Mouse (Mus musculus) heart, embryonic 10.5 days (tissue): ENCODE measurements around the gene Gpatch3. TPM values are rescaled to one million over a fixed set of nuclear protein-coding genes. Genes with fewer than 3 reads are reported as not detected.

ENCODE experiments used
- DNase-seq: peaks from one replicate; pipeline ENCODE4 v3.0.0-alpha.2; 2017; ENCODE audit warnings: low spot score
- H3K27ac ChIP-seq: fragments of 300-500 bp; sonication (generic); 2 replicates; pipeline ENCODE4 v1.5.1; 2016; ENCODE audit warnings: mild to moderate bottlenecking
- H3K27me3 ChIP-seq: fragments of 300-500 bp; sonication (generic); 2 replicates; pipeline ENCODE4 v1.6.1; 2016; ENCODE audit warnings: mild to moderate bottlenecking; ENCODE audit not compliant: poor library complexity, insufficient read depth, severe bottlenecking
- H3K36me3 ChIP-seq: fragments of 300-500 bp; sonication (generic); 2 replicates; pipeline ENCODE4 v1.6.1; 2016; ENCODE audit warnings: mild to moderate bottlenecking, moderate library complexity
- H3K4me1 ChIP-seq: fragments of 300-500 bp; sonication (generic); 2 replicates; pipeline ENCODE4 v1.6.1; 2016; ENCODE audit warnings: mild to moderate bottlenecking
- H3K4me3 ChIP-seq: fragments of 300-500 bp; sonication (generic); 2 replicates; pipeline ENCODE4 v1.5.1; 2016; ENCODE audit warnings: mild to moderate bottlenecking, moderate library complexity
- H3K9me3 ChIP-seq: fragments of 300-500 bp; sonication (generic); 2 replicates; pipeline ENCODE4 v1.6.1; 2016; ENCODE audit warnings: mild to moderate bottlenecking, moderate library complexity
- WGBS: fragments of 180-500 bp; shearing (Covaris S2); methylation state at CpG from one replicate; pipeline ENCODE4 v1.1.7; 2016; 5-methylcytosine and 5-hydroxymethylcytosine counted together
- microRNA-seq: library from miRNA; unstranded; fragments of <30 nt; microRNA quantifications from one replicate; pipeline ENCODE4, GENCODE M21; 2017
- polyA plus RNA-seq: library from polyadenylated mRNA; unstranded; fragments of >200 nt; fragmentation: Nextera tagmentation; extraction: Ambion mirVana; gene quantifications from 2 replicates; pipeline ENCODE4 v1.2.1, GENCODE M21; 2016

Gpatch3 gene
- polyA plus RNA-seq, 1 experiment from 2014 or later, result 9.6 TPM

DNA sequence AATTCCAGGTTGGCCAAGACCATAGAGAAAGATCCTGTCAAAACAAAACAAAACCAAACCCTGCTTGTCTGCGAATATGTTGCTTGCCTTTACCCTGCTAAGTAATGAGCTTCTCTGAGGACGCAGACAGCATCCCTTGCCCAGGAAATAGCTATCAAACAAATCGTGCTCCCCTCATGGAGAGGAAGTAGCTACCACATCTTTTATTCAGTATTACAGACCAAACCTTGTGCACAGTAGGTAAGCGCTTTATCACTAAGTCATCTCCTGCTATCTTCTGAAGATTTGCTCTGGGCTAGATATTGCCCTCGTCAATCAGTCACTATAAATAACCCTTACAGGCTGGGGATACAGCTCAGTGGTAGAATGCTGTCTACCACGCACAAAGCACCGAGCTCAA lies 54.6 kb downstream of the Gpatch3 start:
- H3K4me3 ChIP-seq, result no peak overlapping the region
- WGBS, result 64% methylated on average over 7 of the region's 7 CpGs
- H3K36me3 ChIP-seq, result peaks cover 30% of the 10 kb centered on the region
- no peak for DNase-seq
- H3K27me3 ChIP-seq, result no peaks in the 10 kb centered on the region
- H3K9me3 ChIP-seq, result no peaks in the 10 kb centered on the region
- peaks cover 42% of the 10 kb centered on the region for H3K4me1 ChIP-seq
- no peak overlapping the region for H3K27ac ChIP-seq

DNA sequence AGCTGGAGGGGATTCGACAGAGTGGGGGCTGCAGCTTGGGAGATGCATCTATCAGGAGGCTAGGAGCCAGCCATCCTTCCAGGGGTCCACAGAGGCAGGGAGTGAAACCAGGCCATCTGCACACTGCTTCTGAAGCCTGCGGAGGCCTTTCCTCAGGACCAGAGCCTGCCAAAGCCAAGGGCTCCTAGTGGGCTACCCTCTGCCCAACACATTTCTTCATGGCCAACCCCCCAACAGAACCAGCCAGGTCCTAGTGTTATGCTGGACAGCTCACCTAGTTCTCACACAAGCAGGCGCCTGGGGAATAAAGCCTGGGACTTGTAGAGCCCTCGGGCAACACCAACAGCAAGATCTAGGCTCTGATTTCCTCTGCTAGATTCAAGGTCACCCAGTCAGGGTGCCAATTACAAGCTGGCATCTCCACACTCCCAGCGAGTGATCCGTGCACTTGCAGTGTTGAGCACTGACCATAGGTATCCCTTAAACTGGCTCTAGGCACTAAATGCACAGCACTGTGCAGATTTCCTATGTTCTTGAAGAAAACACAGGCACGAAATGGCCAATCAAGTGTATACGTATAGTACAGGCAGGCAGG lies 55.9 kb downstream of the Gpatch3 start:
- Histone ChIP-seq H3K36me3 (peaks cover 21% of the 10 kb centered on the region), H3K27me3 (no peaks in the 10 kb centered on the region), H3K4me1 (peaks cover 39% of the 10 kb centered on the region), H3K27ac (peak overlapping the region; percentile 10; the same call in 1 of the 2 replicates), H3K4me3 (no peak overlapping the region), H3K9me3 (no peaks in the 10 kb centered on the region)
- 87% methylated on average over 8 of the region's 8 CpGs for WGBS
- no peak for DNase-seq

DNA sequence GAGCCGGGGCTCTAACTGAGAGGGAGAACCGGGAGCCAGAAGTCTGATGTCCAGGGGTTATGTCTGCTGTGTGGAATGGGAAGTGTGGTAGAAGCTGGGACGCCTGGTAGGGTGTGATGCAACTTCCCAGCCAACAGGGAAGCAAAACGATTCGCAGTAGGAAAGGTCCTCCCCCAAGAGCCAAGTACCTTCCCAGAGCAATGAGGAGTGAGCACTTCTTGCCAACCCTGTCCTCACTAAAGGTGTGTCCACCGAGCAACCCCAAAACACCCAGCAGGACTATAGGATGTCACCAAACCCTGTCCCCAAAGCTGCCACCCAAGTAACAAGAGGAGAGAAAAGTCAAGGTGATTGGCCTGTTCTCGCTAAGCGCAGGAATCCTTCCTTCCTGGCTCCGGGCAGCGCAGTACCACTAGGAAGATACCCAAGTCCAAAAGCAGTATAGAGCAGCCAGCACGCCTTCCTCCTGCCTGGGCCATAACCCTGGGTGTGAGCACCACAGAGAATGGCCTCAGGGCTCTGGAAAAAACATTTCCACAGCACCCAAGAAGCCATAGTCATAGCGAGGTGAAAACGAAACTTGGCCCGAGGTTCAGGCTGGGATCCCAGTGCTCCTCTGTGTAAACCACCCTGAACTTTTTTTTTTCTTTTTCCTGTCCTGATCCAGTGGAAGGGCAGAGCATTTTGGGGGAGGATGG lies 56.7 kb downstream of the Gpatch3 start:
- Histone ChIP-seq H3K9me3 (no peaks in the 10 kb centered on the region), H3K4me3 (no peak overlapping the region), H3K36me3 (peaks cover 13% of the 10 kb centered on the region), H3K4me1 (peaks cover 35% of the 10 kb centered on the region), H3K27ac (no peak overlapping the region), H3K27me3 (no peaks in the 10 kb centered on the region)
- 78% methylated on average over 14 of the region's 14 CpGs for WGBS
- DNase-seq, result no peak

DNA sequence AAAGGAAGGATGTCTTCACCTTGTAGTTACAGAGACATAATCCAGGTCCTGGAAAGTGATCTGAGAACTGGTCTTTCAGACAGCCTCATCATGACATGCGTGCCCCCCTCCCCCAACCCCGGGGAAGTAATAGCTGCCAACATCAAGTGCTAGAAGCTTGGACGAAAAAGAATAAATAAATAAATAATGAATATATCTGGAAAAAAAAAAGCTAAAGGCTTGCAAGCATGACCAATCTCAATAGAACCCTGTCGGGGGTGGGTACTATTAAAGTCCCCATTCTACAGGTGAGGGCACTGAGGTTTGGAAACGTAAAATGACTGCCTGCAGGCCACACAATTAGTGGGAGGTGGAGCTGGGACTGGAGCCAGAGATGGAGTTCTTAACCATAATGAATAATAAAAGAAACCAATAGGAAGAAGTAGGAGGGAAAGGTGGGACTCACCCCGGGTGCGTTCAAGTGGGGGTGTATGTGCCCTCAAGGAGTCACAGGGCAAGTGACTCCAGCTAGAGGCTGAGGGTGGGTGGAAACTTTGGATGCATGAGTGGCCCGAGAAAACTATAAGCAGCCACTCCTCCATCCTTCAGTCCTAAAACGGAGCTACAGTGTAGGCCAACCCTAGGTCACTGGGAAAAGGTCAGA lies 57.3 kb downstream of the Gpatch3 start:
- Histone ChIP-seq H3K4me3 (peak overlapping the region; percentile 83), H3K27ac (peak overlapping the region; percentile 89; the same call in 1 of the 2 replicates), H3K4me1 (peaks cover 33% of the 10 kb centered on the region), H3K36me3 (peaks cover 7% of the 10 kb centered on the region), H3K27me3 (no peaks in the 10 kb centered on the region), H3K9me3 (no peaks in the 10 kb centered on the region)
- DNase-seq, result no peak
- WGBS, result 52% methylated on average over 9 of the region's 9 CpGs

DNA sequence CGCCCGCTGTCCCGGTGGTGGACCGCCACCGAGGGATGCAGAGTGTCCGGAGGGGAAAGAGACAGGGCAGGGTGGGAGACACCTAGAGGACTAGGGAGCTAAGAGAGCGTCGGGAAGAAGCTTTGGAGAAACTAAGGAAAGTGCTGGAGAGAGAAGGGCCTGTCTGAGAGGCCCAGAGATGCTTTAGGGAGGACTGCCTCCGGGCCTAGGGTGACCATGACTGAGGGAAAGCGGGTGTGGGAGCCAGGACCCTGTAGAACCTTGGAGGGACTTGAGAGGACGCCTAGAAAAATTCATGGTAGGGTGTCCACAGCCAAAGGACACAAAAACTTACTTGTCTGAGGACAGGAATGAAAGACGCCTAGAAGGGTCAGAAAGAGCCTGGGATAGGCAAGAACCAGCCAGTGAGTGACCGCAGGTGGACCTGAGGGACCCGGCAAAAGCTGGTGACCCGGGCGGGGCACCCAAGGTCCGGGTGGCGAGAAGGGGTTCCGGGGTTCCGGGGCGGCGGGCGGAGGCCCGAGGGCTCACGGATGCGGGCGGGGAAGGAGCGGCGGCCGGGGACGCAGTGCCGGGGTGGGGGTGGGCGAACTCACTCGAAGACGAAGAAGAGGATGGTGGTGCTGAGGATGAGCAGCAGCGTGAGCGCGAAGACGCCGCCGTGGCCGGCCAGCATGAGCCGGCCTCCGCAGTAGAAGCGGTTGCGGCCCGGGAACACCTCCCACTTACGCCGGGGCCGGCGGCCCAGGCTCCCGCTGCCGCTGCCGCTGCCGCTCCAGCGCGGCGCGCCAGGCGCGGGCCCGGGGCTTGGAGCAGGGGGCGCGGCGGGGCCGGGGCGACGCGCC lies 58.2 kb downstream of the Gpatch3 start:
- Histone ChIP-seq H3K36me3 (0 out of 2 replicates have a peak, but pooled peaks cover 4% of the 10 kb centered on the region), H3K27ac (peak overlapping the region; percentile 89), H3K27me3 (no peaks in the 10 kb centered on the region), H3K4me3 (peak overlapping the region; percentile 83), H3K4me1 (peaks cover 31% of the 10 kb centered on the region), H3K9me3 (no peaks in the 10 kb centered on the region)
- WGBS, result 3% methylated on average over 64 of the region's 69 CpGs
- DNase-seq, result no peak

DNA sequence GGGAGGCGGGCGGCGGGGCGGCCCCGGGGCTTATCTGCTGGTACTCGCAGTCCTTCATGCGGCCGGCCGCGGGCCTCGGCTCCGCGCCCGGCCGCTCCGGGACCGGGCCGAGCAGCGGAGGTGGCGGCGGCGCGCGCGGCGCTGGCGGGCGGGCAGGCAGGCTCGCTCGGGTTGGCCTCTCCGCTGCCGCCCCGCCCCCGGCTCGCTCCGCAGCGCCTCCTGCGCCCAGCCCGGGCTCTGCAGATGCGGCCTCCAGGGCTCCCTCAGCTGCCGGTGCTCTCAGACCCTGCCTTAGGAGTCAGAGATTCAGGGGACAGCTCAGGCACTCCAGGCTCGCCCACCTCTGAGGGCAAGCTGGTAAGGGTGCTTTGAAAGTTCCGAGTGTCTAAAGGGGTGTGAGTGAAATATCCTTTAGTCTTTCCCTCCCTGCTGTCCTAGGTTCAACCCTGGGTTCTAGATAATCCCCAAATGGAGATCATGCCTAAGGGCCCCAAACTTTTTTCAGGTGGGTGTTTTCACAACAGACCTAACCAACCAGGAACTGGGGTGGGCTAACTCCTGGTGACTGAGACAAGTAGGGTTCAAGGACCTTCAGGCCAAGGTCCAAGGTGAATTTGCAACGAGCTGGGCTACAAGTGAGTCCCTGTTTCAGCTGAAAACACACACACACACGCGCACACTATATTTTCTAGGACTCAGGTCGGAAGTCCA lies 58.9 kb downstream of the Gpatch3 start:
- Histone ChIP-seq H3K4me1 (peaks cover 31% of the 10 kb centered on the region), H3K4me3 (peak overlapping the region; percentile 83), H3K36me3 (0 out of 2 replicates have a peak, but pooled peaks cover 4% of the 10 kb centered on the region), H3K9me3 (no peaks in the 10 kb centered on the region), H3K27me3 (no peaks in the 10 kb centered on the region), H3K27ac (peak overlapping the region; percentile 89)
- 9% methylated on average over 47 of the region's 47 CpGs for WGBS
- peak; percentile 90 for DNase-seq

Small RNA genes lying within 50 kb of the gene (microRNA-seq; reads per million reads assigned to microRNA genes)
- not detected for gene Gm23158

Other genes with a start within 250 kb of the Gpatch3 start
- gene Wdtc1, start 221.3 kb upstream of the Gpatch3 start, polyA plus RNA-seq, result 13.4 and 14.2 TPM in 2 replicates
- gene Slc9a1, start 205.0 kb upstream of the Gpatch3 start, polyA plus RNA-seq, result 7.6 and 8.2 TPM in 2 replicates
- 0.90 and 1.5 TPM in 2 replicates for gene Tent5b, start 94.6 kb upstream of the Gpatch3 start, polyA plus RNA-seq
- 0.60 and 0.96 TPM in 2 replicates for gene Trnp1, start 76.2 kb upstream of the Gpatch3 start, polyA plus RNA-seq
- gene Kdf1, start 55.8 kb upstream of the Gpatch3 start, polyA plus RNA-seq, result 1.6 and 4.0 TPM in 2 replicates
- gene Nudc, start 28.7 kb upstream of the Gpatch3 start, polyA plus RNA-seq, result 328 and 420 TPM in 2 replicates
- gene Nr0b2, start 21.4 kb upstream of the Gpatch3 start, polyA plus RNA-seq, result 4.9 and 8.9 TPM in 2 replicates
- 18.2 and 22.1 TPM in 2 replicates for gene Gpn2, start 9.6 kb downstream of the Gpatch3 start, polyA plus RNA-seq
- gene Sfn, start 27.4 kb downstream of the Gpatch3 start, polyA plus RNA-seq, result 4.3 and 12.9 TPM in 2 replicates
- 1.6 and 2.9 TPM in 2 replicates for gene Zdhhc18, start 75.4 kb downstream of the Gpatch3 start, polyA plus RNA-seq
- gene Pigv, start 97.9 kb downstream of the Gpatch3 start, polyA plus RNA-seq, result 15.2 and 16.4 TPM in 2 replicates
- 23.8 and 31.5 TPM in 2 replicates for gene Arid1a, start 182.0 kb downstream of the Gpatch3 start, polyA plus RNA-seq